Mouse (Mus musculus) natural killer cell, adult 2 months (primary cell): ENCODE data around the gene Slc6a16.

Source experiments
- DNase-seq, 2 experiments: peaks; one replicate each; pipeline ENCODE4 v3.0.0; 2022; ENCODE audit warnings: low spot score in 2 of 2

The Slc6a16 gene

GRCm38 (mm10) chr7:45240633-45241388 lies at the start of gene Slc6a16:
TSS of gene Slc6a16 (plus strand) at chr7:45241085.
- DNase-seq, result no peak

DNA sequence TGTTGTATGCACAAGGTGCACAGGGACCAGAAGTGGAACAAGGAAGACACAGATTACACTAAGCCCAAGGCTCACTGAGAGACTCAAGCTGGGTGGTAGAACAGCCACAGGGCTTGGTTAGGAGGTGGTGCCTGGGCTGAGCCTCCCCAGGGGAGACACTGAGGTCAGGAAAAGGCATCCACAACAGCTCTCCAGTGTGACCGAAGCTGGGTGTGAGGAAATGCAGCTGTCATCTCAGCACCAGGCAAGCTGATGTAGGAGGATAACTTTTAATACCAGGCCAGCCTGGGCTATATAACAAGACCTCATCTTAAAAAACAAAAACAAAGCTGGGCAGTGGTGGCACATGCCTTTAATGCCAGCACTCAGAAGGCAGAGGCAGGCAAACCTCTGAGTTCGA lies 49.7 kb upstream of the Slc6a16 start:
- no peak for DNase-seq

- DNase-seq, result no peak
Measured at GRCm38 (mm10) chr7:45191803-45192363, 49.0 kb upstream of the Slc6a16 start.

GRCm38 (mm10) chr7:45192585-45193310 lies 48.1 kb upstream of the Slc6a16 start:
- no peak for DNase-seq

- DNase-seq, result no peak
Measured at GRCm38 (mm10) chr7:45193406-45193805, 47.5 kb upstream of the Slc6a16 start.

GRCm38 (mm10) chr7:45193871-45194785 lies 46.8 kb upstream of the Slc6a16 start:
- DNase-seq, result no peak

- DNase-seq, result no peak
Measured at GRCm38 (mm10) chr7:45195341-45196175, 45.3 kb upstream of the Slc6a16 start.

GRCm38 (mm10) chr7:45196176-45196535 lies 44.7 kb upstream of the Slc6a16 start:
- no peak for DNase-seq

DNA sequence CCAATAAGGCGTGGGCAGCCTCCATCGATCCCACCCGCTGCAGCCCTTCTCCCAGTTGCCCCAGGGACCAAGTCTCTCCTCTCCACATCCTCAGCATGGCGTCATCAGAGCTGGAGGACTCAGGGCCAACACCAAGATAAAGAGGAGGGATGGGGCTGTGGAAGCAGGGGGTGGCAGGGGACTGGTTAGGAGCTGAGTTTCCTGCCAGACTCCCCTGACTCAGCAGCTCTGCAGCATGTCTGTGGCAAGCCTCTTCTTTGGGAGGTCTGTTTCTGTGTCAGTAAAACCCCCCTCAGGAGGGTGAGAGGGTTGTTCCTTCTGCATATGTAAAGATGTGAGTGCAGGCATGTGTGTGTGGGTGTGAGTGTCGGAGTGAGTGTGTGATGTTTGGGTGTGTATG lies 43.9 kb upstream of the Slc6a16 start:
- no peak for DNase-seq

- peak in 1 of 2 experiments; percentile 58 for DNase-seq
Measured at GRCm38 (mm10) chr7:45198435-45198834, 42.5 kb upstream of the Slc6a16 start.

DNA sequence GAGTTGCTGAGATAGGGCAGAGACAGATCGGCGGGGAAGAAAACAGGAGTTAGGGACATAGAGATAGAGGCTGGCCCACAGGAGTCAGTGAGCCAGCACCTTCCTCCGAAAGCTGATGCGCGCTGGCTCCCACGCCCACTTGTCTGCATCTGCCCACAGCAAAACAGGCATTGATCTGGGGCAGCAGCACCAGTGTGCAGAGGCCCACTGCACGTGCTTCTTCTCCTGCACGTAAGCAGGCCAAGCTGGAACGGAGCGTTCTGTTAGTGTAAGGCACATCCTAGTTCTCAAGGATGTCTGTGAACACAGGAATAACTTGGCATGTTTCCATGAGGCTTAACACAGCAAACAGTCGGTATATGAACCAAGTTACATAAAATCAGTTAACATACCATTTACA lies 41.9 kb upstream of the Slc6a16 start:
- DNase-seq, result no peak

- no peak for DNase-seq
Measured at GRCm38 (mm10) chr7:45202654-45203053, 38.2 kb upstream of the Slc6a16 start.

- DNase-seq, result peak; percentile 86 to 89
Measured at GRCm38 (mm10) chr7:45204380-45205143, 36.3 kb upstream of the Slc6a16 start, which contains the start of gene Ccdc155. TSS of gene Ccdc155 (minus strand) at chr7:45204892.

DNA sequence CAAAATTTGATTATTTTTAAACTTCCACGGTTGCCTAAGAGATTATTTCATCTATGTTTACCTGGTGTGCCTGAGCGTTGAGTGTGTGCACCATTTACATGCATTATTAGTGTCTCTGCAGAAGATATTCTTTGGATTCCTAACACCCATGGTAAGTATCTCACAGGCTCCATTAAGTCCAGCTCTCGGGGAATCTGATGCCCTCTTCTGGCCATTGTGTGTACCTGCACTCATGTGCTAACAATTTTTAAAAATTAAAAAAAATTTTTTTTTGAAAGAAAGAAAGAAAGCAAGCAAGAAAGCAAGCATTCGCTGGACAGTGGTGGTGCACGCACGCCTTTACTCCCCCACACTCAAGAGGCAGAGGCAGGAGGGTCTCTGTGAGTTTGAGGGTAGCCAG lies 32.6 kb upstream of the Slc6a16 start:
- no peak for DNase-seq

DNA sequence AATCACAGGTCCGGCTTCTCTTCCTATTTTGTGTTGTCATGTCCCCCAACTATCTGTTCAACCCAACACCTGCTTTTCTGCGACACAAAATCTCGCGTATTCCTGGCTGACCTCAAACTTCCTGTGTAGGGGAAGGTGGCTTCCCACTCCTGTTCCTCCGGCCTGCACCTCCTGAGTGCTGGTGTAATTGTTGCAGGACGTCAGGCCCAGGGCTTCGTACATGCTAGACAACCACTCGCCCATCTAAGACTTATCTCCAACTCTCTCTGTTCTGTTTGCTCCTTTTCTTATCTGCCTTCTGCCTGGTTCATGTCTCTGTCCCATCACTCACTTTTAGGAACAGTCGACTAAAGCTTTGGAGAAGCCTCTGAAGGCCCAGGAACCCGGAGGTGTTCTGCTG lies 29.8 kb upstream of the Slc6a16 start:
- no peak for DNase-seq

- DNase-seq, result peak in 1 of 2 experiments; percentile 21
Measured at GRCm38 (mm10) chr7:45211851-45212251, 29.0 kb upstream of the Slc6a16 start, which contains the start of gene Dkkl1. TSS of gene Dkkl1 (minus strand) at chr7:45212147.

DNA sequence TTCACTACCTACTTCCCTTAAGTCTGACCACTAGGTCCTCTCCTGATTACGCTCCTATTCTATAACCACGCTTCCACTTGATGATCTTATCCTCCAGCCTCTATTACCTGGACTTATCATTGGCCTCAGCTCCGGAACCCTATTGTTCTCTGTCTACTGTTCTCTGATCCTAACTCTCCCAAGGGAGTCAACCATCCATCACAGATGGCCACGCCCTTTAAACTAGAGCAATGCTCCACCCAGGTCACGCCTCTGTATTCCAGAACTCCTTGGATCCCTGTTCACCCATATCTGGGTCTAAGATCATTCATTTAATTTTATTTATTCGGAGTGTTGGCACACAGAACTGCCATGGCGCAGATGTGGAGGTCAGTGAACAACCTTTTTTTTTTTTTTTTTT lies 28.5 kb upstream of the Slc6a16 start:
- DNase-seq, result no peak

GRCm38 (mm10) chr7:45213708-45214107 lies 27.2 kb upstream of the Slc6a16 start:
- DNase-seq, result no peak

DNA sequence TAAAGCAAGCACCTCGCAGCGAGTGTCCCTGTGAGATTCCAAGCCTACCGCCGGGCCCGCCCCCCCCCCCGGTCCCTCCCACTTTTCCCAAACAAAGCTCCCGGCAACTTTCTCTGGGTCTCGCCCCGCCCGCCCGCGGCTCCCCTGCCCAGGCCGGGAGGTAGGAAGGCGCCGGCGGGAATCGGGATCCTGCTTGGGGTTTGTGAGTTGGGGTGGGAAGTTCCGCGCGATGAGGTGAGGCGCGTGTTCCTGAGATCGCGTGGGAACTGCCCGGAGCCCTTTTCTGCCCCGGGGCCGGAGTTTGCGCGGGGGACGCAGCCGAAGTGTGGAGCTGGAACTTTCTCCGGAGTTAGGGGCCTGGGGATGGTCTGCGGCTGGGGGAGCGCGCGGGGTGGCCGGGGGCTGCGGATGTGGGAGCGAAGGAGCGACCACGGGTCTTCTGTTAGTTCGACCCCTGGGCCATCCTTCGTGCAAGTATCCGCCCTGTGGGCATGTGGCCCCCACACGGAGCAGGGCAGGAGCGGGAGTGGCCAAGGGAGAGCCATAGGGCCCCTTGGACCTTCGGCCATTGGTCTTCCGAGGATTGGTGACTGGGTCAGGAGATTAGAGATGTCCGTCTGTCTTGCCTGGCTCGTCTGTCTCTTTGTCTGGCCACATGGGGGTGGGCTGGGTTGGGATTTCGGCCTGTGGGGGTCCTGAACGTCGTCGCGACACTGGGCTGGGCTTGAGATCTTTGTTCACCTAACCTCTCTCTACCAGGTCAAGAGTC lies 25.0 kb upstream of the Slc6a16 start, which contains the start of gene Tead2:
Gene Tead2 (plus strand): TSS at position 81 of the 769 bp plus-strand sequence.
- no peak for DNase-seq
